Mouse (Mus musculus): Measurements from ENCODE around the gene Gm8765. TPM values are rescaled to one million over a fixed set of nuclear protein-coding genes. Genes with fewer than 3 reads are reported as not detected.
"Not testable (repeated sequence)": the region's sequence is repeated elsewhere in the genome, so short reads cannot be mapped to it uniquely, and the experiment has no call there.

Gene Gm8765
- total RNA-seq (2021): not detected

DNA sequence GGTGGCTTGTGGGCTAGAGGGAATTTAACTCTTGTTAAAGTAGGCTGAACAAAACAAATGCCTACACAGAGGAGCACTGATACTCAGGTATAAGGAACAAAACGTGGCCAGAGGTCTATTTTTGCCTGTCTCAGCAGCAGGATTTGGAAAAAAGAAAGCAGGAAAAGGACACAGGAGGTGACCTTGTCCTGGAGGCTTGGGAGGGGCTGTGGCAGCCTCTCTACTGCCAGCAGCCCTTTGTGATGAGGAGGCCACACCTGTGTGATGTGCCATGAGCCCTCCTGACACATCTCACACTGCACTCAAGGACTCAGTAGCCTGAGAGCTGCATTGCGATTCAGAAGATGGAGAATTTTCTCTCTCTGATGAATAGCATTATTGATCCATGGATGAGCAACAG, at the start of gene Gm8765:
Gene Gm8765 (plus strand): TSS at position 301 of the 400 bp plus-strand sequence.
- DNase-seq: not testable (repeated sequence)

DNA sequence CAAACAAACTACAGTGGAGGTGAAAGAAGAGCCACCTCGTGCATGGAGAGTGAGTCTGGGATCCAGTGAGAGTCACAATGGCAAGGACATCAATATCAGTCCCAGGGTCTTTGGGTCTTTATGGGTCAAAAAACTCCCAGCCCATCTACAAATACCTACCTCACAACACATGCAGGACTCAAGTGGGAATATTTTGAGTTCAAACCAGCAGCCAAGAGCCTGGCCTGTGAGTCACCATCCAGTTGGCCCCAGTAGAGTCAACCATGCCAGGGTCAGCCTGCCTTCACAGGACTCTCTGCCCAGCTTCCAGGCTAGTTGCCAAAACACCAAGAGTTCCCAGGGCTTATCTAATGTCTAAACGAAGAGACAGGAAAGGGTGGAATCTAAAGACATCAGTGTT, 49.3 kb upstream of the Gm8765 start:
- DNase-seq: not testable (repeated sequence)

DNA sequence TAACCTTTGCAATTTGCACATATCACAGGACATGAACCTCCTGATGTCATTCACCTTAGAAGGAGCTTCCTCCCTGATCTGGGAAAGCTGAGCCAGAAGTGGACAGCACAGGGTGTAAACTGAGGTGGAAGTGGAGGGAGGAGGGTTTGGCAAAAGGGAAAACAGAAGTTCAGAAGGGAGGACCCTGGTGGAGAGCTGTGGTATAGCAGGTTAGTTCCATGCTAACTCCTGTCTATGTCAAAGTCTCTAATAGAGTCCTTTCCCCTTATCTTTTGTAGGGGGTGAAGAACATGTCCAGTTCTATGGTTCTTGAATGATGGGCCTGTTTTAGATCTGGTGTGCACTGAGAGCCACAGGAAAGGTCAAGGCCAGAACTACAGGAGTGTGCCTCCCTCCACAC, 52.2 kb downstream of the Gm8765 start:
- not testable (repeated sequence) for DNase-seq

DNA sequence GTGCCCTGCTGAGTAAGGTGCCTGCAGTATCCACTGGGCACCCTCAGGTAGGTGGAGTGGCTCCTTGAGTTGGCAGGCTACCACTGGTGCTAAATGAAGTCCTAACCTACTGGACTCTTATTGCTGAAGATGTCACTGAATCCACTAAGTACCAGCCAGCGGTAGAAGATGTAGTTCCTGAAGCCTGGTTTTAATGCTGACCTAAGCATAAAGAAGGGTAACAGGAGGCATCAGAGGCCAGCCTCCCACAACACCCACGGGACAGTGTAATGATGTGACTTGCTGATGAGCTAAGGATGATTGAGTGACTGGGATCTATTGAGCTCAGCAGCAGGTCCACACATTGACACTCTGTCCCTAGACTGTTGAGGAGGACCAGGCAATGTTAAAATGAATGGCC, 53.6 kb downstream of the Gm8765 start:
- no peak for DNase-seq

GRCm38 (mm10) chr13:50752961-50753360, 54.8 kb downstream of the Gm8765 start:
- DNase-seq: not testable (repeated sequence)

Small RNA genes lying within 50 kb of the gene (microRNA-seq; reads per million reads assigned to microRNA genes)
- gene Gm23952: 0 reads per million in 2 experiments

Other genes with a start within 250 kb of the Gm8765 start
- gene Nutm2, start 231.0 kb upstream of the Gm8765 start, total RNA-seq (2021): not detected
- not detected for gene Gm904, start 55.1 kb upstream of the Gm8765 start, total RNA-seq (2021)